Mouse (Mus musculus) midbrain, postnatal 0 days (tissue): ENCODE measurements around the gene Ccdc171. TPM values are rescaled to one million over a fixed set of nuclear protein-coding genes. Genes with fewer than 3 reads are reported as not detected.
"Not testable (repeated sequence)": the region's sequence is repeated elsewhere in the genome, so short reads cannot be mapped to it uniquely, and the experiment has no call there.

Experiments used
- ATAC-seq: fragments of 200-750 bp; cut with Nextera tagmentation; 2 replicates; pipeline ENCODE4 v1.8.0; 2017; ENCODE audit warnings: moderate number of reproducible peaks, mild to moderate bottlenecking, moderate TSS enrichment, moderate library complexity; ENCODE audit not compliant: low FRiP score
- DNase-seq: peaks from one replicate; pipeline ENCODE4 v3.0.0-alpha.2; 2015; ENCODE audit warnings: low spot score
- H3K27ac ChIP-seq: fragments of 300-500 bp; sonication (generic); 2 replicates; pipeline ENCODE4 v1.5.1; 2014; ENCODE audit warnings: low read depth, mild to moderate bottlenecking, low read length, mixed read lengths
- H3K27me3 ChIP-seq: fragments of 300-500 bp; sonication (generic); 2 replicates; pipeline ENCODE4 v1.6.1; 2014; ENCODE audit warnings: low read length, control low read depth, mixed read lengths; ENCODE audit not compliant: insufficient read depth
- H3K36me3 ChIP-seq: fragments of 300-500 bp; sonication (generic); 2 replicates; pipeline ENCODE4 v1.6.1; 2014; ENCODE audit warnings: low read length, control low read depth, mixed read lengths; ENCODE audit not compliant: insufficient read depth
- H3K4me1 ChIP-seq: fragments of 300-500 bp; sonication (generic); 2 replicates; pipeline ENCODE4 v1.6.1; 2014; ENCODE audit warnings: mild to moderate bottlenecking, control low read depth, antibody characterized with exemption, low read length, mixed read lengths; ENCODE audit not compliant: insufficient read depth
- H3K4me2 ChIP-seq: fragments of 300-500 bp; sonication (generic); 2 replicates; pipeline ENCODE4 v1.6.1; 2014; ENCODE audit warnings: low read depth, mild to moderate bottlenecking, low read length, mixed read lengths; ENCODE audit not compliant: poor library complexity, severe bottlenecking
- H3K4me3 ChIP-seq: fragments of 300-500 bp; sonication (generic); 2 replicates; pipeline ENCODE4 v1.5.1; 2014; ENCODE audit warnings: low read depth, mild to moderate bottlenecking, low read length, moderate library complexity
- H3K9ac ChIP-seq: fragments of 300-500 bp; sonication (generic); replicated peaks from 2 replicates; pipeline ENCODE4 v1.6.1; 2014; ENCODE audit warnings: mild to moderate bottlenecking, low read length, moderate library complexity, mixed read lengths; ENCODE audit not compliant: poor library complexity, severe bottlenecking
- H3K9me3 ChIP-seq: fragments of 300-500 bp; sonication (generic); 2 replicates; pipeline ENCODE4 v1.6.1; 2016; ENCODE audit warnings: low read length, control low read depth
- CTCF ChIP-seq: IDR thresholded peaks from 2 replicates; pipeline ENCODE4 v1.5.1; 2016; ENCODE audit warnings: antibody characterized with exemption, mild to moderate bottlenecking
- WGBS: fragments of 180-500 bp; shearing (Covaris S2); extraction: QIAGEN DNeasy Blood & Tissue Kit; methylation state at CpG from one replicate; pipeline ENCODE4 v1.1.7; 2014; 5-methylcytosine and 5-hydroxymethylcytosine counted together
- polyA plus RNA-seq: library from polyadenylated mRNA; unstranded; fragments of >200 nt; fragmentation: Nextera tagmentation; extraction: Ambion mirVana; gene quantifications from 2 replicates; pipeline ENCODE4 v1.2.1, GENCODE M21; 2015
- total RNA-seq: library from RNA; depleted of rRNA; stranded (reverse); fragments of >200 nt; gene quantifications from 2 replicates; pipeline ENCODE4 v1.2.3, GENCODE M21; 2014

Ccdc171 gene
- total and polyA plus RNA-seq, 2 experiments from 2014 or later, result 2.0 to 4.2 TPM

- no peak overlapping the region for H3K4me3 ChIP-seq
- no peak overlapping the region for H3K27ac ChIP-seq
- ATAC-seq (no peak), DNase-seq (no peak)
- no peak overlapping the region for H3K4me2 ChIP-seq
- WGBS, result 71% methylated on average over 1 of the region's 1 CpGs
- no peaks in the 10 kb centered on the region for H3K27me3 ChIP-seq
- no peak overlapping the region for H3K9ac ChIP-seq
- 0 out of 2 replicates have a peak, but pooled peaks cover 3% of the 10 kb centered on the region for H3K9me3 ChIP-seq
- no peak for TF ChIP-seq CTCF
- H3K4me1 ChIP-seq, result no peaks in the 10 kb centered on the region
- H3K36me3 ChIP-seq, result no peaks in the 10 kb centered on the region; the same call in 1 of the 2 replicates
Observed at GRCm38 (mm10) chr4:83661519-83662271, 136.3 kb downstream of the Ccdc171 start.

GRCm38 (mm10) chr4:83662301-83662700, 137.0 kb downstream of the Ccdc171 start:
- 0 out of 2 replicates have a peak, but pooled peaks cover 3% of the 10 kb centered on the region for H3K9me3 ChIP-seq
- ATAC-seq, result no peak
- 73% methylated on average over 4 of the region's 4 CpGs for WGBS

DNA sequence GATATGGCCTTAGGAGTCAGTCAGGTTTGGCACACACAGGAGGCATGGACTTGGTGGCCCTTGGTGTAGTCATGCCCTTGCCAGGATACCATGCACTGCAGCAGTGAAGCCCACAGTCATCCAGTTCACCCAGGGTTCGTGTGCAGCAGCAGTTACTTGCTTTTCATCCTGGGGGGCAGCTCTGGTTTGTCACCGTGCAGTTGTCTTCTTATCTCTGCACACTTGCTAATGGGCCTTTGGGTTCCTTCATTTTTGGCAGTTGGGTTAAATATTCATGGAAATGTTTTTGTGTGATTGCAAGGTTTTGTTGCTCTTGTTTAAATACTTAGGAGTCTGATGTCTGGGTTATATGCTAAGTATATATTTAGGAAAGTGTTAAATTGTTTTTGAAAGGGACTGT, 144.2 kb downstream of the Ccdc171 start:
- no peaks in the 10 kb centered on the region; the same call in 1 of the 2 replicates for H3K36me3 ChIP-seq
- 69% methylated on average over 2 of the region's 2 CpGs for WGBS
- H3K4me2 ChIP-seq, result no peak overlapping the region
- no peaks in the 10 kb centered on the region for H3K4me1 ChIP-seq
- no peak overlapping the region for H3K27ac ChIP-seq
- DNase-seq, result no peak
- no peaks in the 10 kb centered on the region for H3K27me3 ChIP-seq
- no peak for TF ChIP-seq CTCF
- ATAC-seq, result no peak
- 0 out of 2 replicates have a peak, but pooled peaks cover 3% of the 10 kb centered on the region for H3K9me3 ChIP-seq
- H3K9ac ChIP-seq, result no peak overlapping the region
- H3K4me3 ChIP-seq, result no peak overlapping the region

More at GRCm38 (mm10) chr4:83662301-83662700, 137.0 kb downstream of the Ccdc171 start:
- H3K9ac ChIP-seq, result no peak overlapping the region
- no peak overlapping the region for H3K4me2 ChIP-seq
- H3K4me1 ChIP-seq, result no peaks in the 10 kb centered on the region
- TF ChIP-seq CTCF, result no peak
- H3K4me3 ChIP-seq, result no peak overlapping the region
- no peaks in the 10 kb centered on the region for H3K27me3 ChIP-seq
- no peak overlapping the region for H3K27ac ChIP-seq
- no peak for DNase-seq
- no peaks in the 10 kb centered on the region; the same call in 1 of the 2 replicates for H3K36me3 ChIP-seq

- H3K4me3 ChIP-seq, H3K4me1 ChIP-seq, H3K36me3 ChIP-seq, ATAC-seq, H3K4me2 ChIP-seq, H3K27me3 ChIP-seq, H3K9me3 ChIP-seq, H3K9ac ChIP-seq, DNase-seq, H3K27ac ChIP-seq: not testable (repeated sequence)
- WGBS, result 94% methylated on average over 4 of the region's 4 CpGs
Observed at GRCm38 (mm10) chr4:83675308-83675707, 150.0 kb downstream of the Ccdc171 start.

DNA sequence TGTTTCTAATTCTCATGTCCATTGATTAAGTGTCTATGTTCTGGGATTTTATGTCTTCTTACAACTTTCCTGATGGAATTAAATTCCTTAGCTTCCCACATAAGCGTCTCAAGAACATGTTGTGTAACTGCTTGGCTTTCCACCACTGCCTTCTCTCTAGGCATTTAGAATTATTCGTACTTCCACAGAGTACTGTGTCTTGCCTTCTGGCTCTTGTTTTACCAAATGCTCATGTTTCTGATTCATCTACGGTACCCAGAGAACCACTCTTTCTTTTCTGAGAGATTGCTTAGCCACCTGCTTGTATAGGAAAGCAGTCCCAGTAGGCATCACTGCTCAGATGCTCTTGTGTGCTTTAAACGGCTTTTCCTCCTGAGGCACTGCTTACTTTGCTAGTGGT, 151.1 kb downstream of the Ccdc171 start:
- no peak overlapping the region for H3K27ac ChIP-seq
- H3K36me3 ChIP-seq, result no peaks in the 10 kb centered on the region
- H3K9ac ChIP-seq, result no peak overlapping the region
- H3K27me3 ChIP-seq, result no peaks in the 10 kb centered on the region
- ATAC-seq, result no peak
- no peak for TF ChIP-seq CTCF
- DNase-seq, result no peak
- H3K4me2 ChIP-seq, result no peak overlapping the region
- no peaks in the 10 kb centered on the region for H3K4me1 ChIP-seq
- WGBS, result 82% methylated on average over 4 of the region's 4 CpGs
- H3K4me3 ChIP-seq, result no peak overlapping the region
- no peaks in the 10 kb centered on the region for H3K9me3 ChIP-seq

DNA sequence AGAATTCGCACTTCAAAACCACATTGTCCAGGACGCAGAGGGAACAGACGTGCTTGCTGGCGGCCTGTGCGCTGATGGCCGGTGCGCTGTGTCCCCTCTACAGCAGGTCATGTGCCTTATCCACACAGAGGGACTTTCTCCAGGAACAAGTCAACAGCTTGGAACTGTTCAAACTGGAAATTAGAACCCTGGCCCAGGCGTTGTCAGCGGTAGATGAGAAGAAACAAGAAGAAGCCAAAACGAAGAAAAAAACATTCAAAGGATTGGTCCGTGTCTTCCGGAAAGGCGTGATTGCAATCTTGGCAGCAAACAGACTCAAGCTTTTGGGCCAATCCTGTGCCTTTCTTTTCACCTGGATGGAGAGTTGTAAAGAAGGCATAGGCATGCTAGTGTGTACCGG, 155.7 kb downstream of the Ccdc171 start:
- H3K27ac ChIP-seq, result no peak overlapping the region
- H3K4me2 ChIP-seq, result no peak overlapping the region
- no peaks in the 10 kb centered on the region for H3K36me3 ChIP-seq
- H3K27me3 ChIP-seq, result no peaks in the 10 kb centered on the region
- H3K9me3 ChIP-seq, result no peaks in the 10 kb centered on the region
- DNase-seq (no peak), ATAC-seq (no peak)
- no peak overlapping the region for H3K9ac ChIP-seq
- no peak overlapping the region for H3K4me3 ChIP-seq
- 94% methylated on average over 14 of the region's 14 CpGs for WGBS
- no peak for TF ChIP-seq CTCF
- no peaks in the 10 kb centered on the region for H3K4me1 ChIP-seq
